Mouse (Mus musculus): ENCODE results near the gene Abcc6. TPM values are rescaled to one million over a fixed set of nuclear protein-coding genes. Genes with fewer than 3 reads are reported as not detected.
"Not testable (repeated sequence)": the region's sequence is repeated elsewhere in the genome, so short reads cannot be mapped to it uniquely, and the experiment has no call there.

Abcc6 gene
- polyA plus RNA-seq, 1 experiment from 2014 or later: 2.4 TPM

DNA sequence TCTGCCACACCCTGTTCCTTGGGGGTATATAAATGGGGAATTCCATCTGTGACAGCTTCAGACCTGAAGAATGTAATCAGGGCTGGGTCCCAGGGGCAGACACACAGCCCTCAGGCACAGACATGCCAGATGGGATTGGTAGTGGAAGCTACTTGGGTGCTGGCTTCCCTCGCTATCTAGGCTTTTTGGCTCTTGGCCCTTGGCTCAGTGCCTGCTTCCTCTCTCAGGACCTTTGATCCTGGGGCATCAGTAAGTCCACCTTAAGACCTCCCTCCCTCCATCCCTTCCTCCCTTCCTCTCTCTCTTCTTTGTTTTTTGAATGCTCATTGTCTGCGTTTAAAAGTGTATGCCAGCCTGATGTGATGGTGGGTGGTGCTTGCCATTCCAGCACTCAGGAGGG is 90.3 kb downstream of the Abcc6 start:
- Histone ChIP-seq H3K36me3 (ENCODE audit: control insufficient read depth, insufficient read depth, low read length) (no peaks in the 10 kb centered on the region), H3K9me3 (ENCODE audit: control insufficient read depth, low read length) (no peaks in the 10 kb centered on the region), H3K9ac (ENCODE audit: low read length) (no peak overlapping the region), H3K27me3 (replicated peaks; ENCODE audit: control insufficient read depth, insufficient read depth, low read length) (no peaks in the 10 kb centered on the region), H3K27ac (ENCODE audit: low read depth) (no peak overlapping the region), H3K4me1 (replicated peaks; ENCODE audit: control insufficient read depth, insufficient read depth, low read length) (no peaks in the 10 kb centered on the region), H3K4me3 (ENCODE audit: low read depth, low read length) (no peak overlapping the region), H3K4me2 (ENCODE audit: low read length) (no peak overlapping the region)
- ATAC-seq (replicated peaks; ENCODE audit: low FRiP score, low TSS enrichment, low read depth) (no peak), DNase-seq (ENCODE audit: low spot score) (no peak)
- WGBS: 41% methylated on average over 2 of the region's 2 CpGs

DNA sequence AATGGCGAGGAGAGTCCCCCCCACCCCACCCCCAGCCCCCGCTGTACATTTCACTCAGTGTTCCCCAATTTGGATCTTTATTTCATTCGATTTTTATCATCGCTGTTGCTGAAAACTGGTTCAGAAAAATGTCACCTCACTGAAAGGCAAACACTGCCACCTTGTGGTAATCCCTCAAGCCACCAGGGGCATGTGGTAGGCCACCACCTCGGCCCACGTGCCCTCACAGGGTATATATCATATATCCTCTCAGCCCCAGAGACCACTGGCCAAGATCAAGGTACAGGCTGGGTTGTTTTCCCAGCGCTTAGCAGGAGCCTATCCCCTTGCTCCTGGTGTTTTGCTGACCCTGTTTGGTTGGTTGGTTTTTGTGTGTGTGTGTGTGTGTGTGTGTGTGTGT is 95.0 kb downstream of the Abcc6 start:
- no peaks in the 10 kb centered on the region for H3K27me3 ChIP-seq (replicated peaks; ENCODE audit: control insufficient read depth, insufficient read depth, low read length)
- WGBS: 28% methylated on average over 7 of the region's 7 CpGs
- no peaks in the 10 kb centered on the region for H3K4me1 ChIP-seq (replicated peaks; ENCODE audit: control insufficient read depth, insufficient read depth, low read length)
- DNase-seq (ENCODE audit: low spot score) (peak; percentile 80), ATAC-seq (replicated peaks; ENCODE audit: low FRiP score, low TSS enrichment, low read depth) (peak; percentile 65; the same call in 1 of the 2 replicates)
- H3K9me3 ChIP-seq (ENCODE audit: control insufficient read depth, low read length): no peaks in the 10 kb centered on the region
- H3K9ac ChIP-seq (ENCODE audit: low read length): no peak overlapping the region
- H3K4me2 ChIP-seq (ENCODE audit: low read length): no peak overlapping the region
- no peak overlapping the region for H3K27ac ChIP-seq (ENCODE audit: low read depth)
- no peaks in the 10 kb centered on the region for H3K36me3 ChIP-seq (ENCODE audit: control insufficient read depth, insufficient read depth, low read length)
- H3K4me3 ChIP-seq (ENCODE audit: low read depth, low read length): no peak overlapping the region

DNA sequence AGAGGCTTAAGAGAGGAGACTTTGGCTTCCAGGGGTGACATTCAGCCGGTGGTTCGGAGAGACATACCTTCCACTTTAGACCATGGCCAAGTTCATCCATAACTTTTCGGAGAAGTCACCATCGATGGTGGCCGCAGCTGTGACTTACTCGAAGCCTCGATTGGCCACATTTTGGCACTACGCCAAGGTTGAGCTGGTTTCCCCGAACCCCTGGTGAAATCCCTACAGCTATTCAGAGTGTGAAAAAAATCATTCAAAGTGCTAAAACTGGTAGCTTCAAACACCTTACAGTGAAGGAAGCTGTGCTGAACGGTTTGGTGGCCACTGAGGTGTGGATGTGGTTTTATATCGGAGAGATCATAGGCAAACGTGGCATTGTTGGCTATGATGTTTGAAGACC is 96.3 kb downstream of the Abcc6 start:
- WGBS: 93% methylated on average over 12 of the region's 12 CpGs
- not testable (repeated sequence) for H3K36me3 ChIP-seq (ENCODE audit: control insufficient read depth, insufficient read depth, low read length); H3K9ac ChIP-seq (ENCODE audit: low read length); ATAC-seq (replicated peaks; ENCODE audit: low FRiP score, low TSS enrichment, low read depth); H3K27ac ChIP-seq (ENCODE audit: low read depth); DNase-seq (ENCODE audit: low spot score); H3K4me2 ChIP-seq (ENCODE audit: low read length); H3K9me3 ChIP-seq (ENCODE audit: control insufficient read depth, low read length); H3K27me3 ChIP-seq (replicated peaks; ENCODE audit: control insufficient read depth, insufficient read depth, low read length); H3K4me3 ChIP-seq (ENCODE audit: low read depth, low read length); H3K4me1 ChIP-seq (replicated peaks; ENCODE audit: control insufficient read depth, insufficient read depth, low read length)

DNA sequence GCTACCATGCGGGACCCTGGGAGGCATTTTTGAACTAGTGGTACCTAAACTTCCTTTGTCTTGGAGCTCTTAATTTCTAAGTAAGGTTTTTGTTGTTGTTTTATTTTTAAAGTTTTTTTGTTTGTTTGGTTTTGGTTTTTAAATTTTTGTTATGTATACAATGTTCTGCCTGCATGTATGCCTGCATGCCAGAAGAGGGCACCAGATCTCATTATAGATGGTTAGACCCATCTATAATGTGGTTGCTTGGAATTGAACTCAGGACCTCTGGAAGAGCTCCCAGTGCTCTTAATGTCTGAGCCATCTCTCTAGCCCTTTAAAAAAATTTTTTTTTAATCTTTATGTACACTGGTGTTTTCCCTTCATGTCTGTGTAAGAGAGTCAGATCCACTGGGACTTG is 100.4 kb downstream of the Abcc6 start:
- no peak overlapping the region for H3K4me3 ChIP-seq (ENCODE audit: low read depth, low read length)
- no peak overlapping the region for H3K4me2 ChIP-seq (ENCODE audit: low read length)
- ATAC-seq (replicated peaks; ENCODE audit: low FRiP score, low TSS enrichment, low read depth) (no peak), DNase-seq (ENCODE audit: low spot score) (no peak)
- WGBS: 89% methylated on average over 1 of the region's 1 CpGs
- no peaks in the 10 kb centered on the region for H3K9me3 ChIP-seq (ENCODE audit: control insufficient read depth, low read length)
- no peak overlapping the region for H3K27ac ChIP-seq (ENCODE audit: low read depth)
- no peaks in the 10 kb centered on the region for H3K4me1 ChIP-seq (replicated peaks; ENCODE audit: control insufficient read depth, insufficient read depth, low read length)
- no peaks in the 10 kb centered on the region for H3K36me3 ChIP-seq (ENCODE audit: control insufficient read depth, insufficient read depth, low read length)
- no peak overlapping the region for H3K9ac ChIP-seq (ENCODE audit: low read length)
- no peaks in the 10 kb centered on the region for H3K27me3 ChIP-seq (replicated peaks; ENCODE audit: control insufficient read depth, insufficient read depth, low read length)

DNA sequence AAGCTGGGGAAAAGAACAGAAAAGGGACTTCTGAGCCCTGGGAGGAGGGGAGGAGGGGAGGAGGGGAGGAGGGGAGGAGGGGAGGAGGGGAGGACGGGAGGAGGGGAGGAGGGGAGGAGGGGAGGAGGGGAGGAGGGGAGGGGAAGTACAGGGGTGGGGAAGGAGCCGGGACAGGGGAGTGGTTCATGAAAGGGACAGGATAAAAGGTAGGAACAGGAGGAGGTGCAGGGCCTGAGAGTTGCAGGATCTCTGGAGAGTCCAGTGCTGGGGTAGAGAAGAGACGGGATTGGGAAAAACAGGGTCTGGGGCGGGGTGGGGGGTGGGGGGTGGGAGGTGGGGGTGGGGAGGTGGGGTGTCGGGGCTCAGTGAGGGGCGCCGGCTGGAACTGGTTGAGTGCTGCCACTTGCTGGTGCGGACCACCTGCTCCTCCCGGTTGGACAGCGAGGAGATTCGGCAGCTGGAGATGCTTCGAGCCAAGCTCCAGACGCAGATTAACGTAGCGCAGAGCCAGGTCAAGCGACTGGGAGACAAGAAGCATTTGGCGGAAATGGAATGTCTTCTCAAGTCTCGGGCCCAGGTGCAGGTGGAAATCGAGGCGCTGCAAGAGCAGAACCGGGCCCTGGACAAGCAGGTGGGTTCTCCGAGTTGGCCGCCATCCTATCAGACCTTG is 101.3 kb downstream of the Abcc6 start:
- Histone ChIP-seq H3K27me3 (replicated peaks; ENCODE audit: control insufficient read depth, insufficient read depth, low read length) (no peaks in the 10 kb centered on the region), H3K4me3 (ENCODE audit: low read depth, low read length) (no peak overlapping the region), H3K4me2 (ENCODE audit: low read length) (no peak overlapping the region; the same call in 1 of the 2 replicates), H3K36me3 (ENCODE audit: control insufficient read depth, insufficient read depth, low read length) (no peaks in the 10 kb centered on the region), H3K9me3 (ENCODE audit: control insufficient read depth, low read length) (no peaks in the 10 kb centered on the region), H3K9ac (ENCODE audit: low read length) (no peak overlapping the region), H3K4me1 (replicated peaks; ENCODE audit: control insufficient read depth, insufficient read depth, low read length) (no peaks in the 10 kb centered on the region; the same call in 1 of the 2 replicates), H3K27ac (ENCODE audit: low read depth) (no peak overlapping the region)
- ATAC-seq (replicated peaks; ENCODE audit: low FRiP score, low TSS enrichment, low read depth): no peak
- 16% methylated on average over 20 of the region's 23 CpGs for WGBS
- no peak for DNase-seq (ENCODE audit: low spot score)

DNA sequence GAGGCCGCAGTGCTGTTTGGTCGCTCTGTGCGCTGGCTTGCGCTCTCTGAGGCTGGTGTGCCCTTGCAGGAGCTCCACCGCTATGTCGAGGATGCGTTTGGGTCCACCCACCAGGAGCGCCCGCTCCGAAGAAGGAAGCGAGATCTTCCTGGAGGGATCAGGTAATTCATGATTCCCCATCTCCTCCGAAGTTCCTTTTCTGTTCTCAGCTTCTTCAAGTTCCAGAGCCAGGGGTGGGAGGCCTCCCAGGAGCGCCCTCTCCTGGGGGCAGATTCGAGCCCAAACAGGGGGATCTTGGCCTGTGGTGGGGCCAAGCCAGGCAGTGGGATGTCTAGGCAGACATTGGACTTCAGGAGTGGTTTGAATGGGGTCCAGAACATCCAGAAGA is 105.7 kb downstream of the Abcc6 start:
- no peaks in the 10 kb centered on the region for H3K36me3 ChIP-seq (ENCODE audit: control insufficient read depth, insufficient read depth, low read length)
- ATAC-seq (replicated peaks; ENCODE audit: low FRiP score, low TSS enrichment, low read depth) (no peak), DNase-seq (ENCODE audit: low spot score) (peak; percentile 61)
- H3K27ac ChIP-seq (ENCODE audit: low read depth): peak overlapping the region; percentile 93; the same call in 1 of the 2 replicates
- H3K4me3 ChIP-seq (ENCODE audit: low read depth, low read length): peak overlapping the region; percentile 41
- H3K4me1 ChIP-seq (replicated peaks; ENCODE audit: control insufficient read depth, insufficient read depth, low read length): peaks cover 32% of the 10 kb centered on the region
- 16% methylated on average over 14 of the region's 14 CpGs for WGBS
- H3K27me3 ChIP-seq (replicated peaks; ENCODE audit: control insufficient read depth, insufficient read depth, low read length): no peaks in the 10 kb centered on the region
- H3K9me3 ChIP-seq (ENCODE audit: control insufficient read depth, low read length): no peaks in the 10 kb centered on the region
- H3K9ac ChIP-seq (ENCODE audit: low read length): peak overlapping the region; percentile 10; the same call in 1 of the 2 replicates
- peak overlapping the region; percentile 57 for H3K4me2 ChIP-seq (ENCODE audit: low read length)

DNA sequence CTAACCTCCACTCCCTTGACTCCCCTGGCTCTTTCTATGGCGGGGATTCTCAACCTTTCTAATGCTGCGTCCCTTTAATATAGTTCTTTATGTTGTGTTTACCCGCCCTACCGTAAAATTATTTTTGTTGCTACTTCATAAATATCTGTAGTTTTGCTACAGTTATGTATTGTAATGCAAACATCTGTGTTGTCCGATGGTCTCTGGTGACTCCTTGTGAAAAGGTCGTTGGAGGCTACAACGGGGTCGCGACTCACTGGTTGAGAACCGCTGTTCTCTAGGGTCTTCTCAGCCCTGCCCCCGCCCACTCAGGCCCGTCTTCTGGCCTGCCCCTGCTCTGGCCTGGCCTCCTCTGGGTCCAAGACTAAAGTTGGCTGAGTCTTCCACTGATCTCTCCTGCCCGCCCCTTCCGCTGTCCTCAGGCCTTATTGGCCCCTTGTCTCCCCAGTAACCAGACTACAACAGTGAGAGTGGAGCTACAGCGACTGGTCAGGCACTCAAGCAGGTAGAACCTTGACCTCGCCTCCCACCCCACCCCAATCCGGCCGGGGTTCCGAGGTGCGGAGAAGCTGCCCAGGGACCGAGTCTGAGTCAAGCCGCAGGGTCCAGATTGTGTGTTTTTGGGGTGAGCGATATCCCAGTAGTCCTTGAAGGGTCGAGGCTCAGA is 106.2 kb downstream of the Abcc6 start, which contains the start of gene Ccdc114:
TSS of gene Ccdc114 (plus strand) at position 311 of the 667 bp plus-strand sequence.
- peak; percentile 61 for ATAC-seq (replicated peaks; ENCODE audit: low FRiP score, low TSS enrichment, low read depth)
- 7% methylated on average over 24 of the region's 24 CpGs for WGBS
- H3K36me3 ChIP-seq (ENCODE audit: control insufficient read depth, insufficient read depth, low read length): peaks cover 2% of the 10 kb centered on the region; the same call in 1 of the 2 replicates

DNA sequence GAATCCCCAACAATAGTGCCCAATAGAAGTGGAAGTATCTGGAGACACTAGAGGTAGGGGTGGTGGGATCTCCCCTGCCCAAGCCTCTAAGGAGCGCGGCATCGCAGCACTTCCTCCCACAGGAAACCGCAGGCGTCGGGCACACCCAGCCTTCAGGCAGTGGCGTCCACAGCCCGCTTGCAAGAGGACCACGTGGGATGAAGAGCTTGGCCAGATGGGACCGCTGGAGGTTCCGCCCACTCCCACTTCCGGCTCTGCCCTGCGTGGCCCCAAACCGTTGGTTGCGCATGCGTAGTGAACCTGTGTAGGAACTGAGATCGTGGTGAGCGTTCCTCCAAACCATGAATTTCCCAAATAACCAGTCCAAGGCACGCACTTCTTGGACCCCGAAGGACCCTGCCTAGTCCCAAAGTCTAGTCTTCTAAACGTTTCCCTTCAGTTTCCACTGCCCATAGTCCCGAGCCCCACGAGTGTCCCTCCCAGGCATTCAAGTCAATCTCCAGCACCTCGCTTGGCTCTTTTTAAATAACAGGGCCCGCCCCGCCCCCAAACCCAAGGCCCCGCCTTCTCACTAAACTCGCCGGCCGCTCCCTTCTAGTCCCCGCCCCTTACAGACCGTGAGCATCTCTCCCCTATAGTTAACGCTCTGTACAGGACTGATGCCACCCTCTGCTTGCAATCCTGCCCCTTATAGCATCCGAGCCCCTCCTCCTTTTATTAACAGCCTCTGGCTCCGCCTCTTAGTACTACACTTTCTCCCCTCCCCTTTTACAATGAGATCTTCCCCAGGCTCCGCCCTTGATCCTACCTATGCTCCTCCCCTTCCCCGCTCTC is 107.0 kb downstream of the Abcc6 start:
- Histone ChIP-seq H3K4me3 (ENCODE audit: low read depth, low read length) (peak overlapping the region; percentile 41), H3K9me3 (ENCODE audit: control insufficient read depth, low read length) (no peaks in the 10 kb centered on the region), H3K9ac (ENCODE audit: low read length) (peak overlapping the region; percentile 35), H3K27me3 (replicated peaks; ENCODE audit: control insufficient read depth, insufficient read depth, low read length) (no peaks in the 10 kb centered on the region), H3K4me1 (replicated peaks; ENCODE audit: control insufficient read depth, insufficient read depth, low read length) (peaks cover 41% of the 10 kb centered on the region), H3K4me2 (ENCODE audit: low read length) (peak overlapping the region; percentile 57), H3K36me3 (ENCODE audit: control insufficient read depth, insufficient read depth, low read length) (peaks cover 6% of the 10 kb centered on the region; the same call in 1 of the 2 replicates), H3K27ac (ENCODE audit: low read depth) (peak overlapping the region; percentile 93)
- peak; percentile 88 for ATAC-seq (replicated peaks; ENCODE audit: low FRiP score, low TSS enrichment, low read depth)
- peak; percentile 96 for DNase-seq (ENCODE audit: low spot score)
- WGBS: under 1% methylated on average over 37 of the region's 37 CpGs

More for the DNA sequence above, 106.2 kb downstream of the Abcc6 start, which contains the start of gene Ccdc114:
- Histone ChIP-seq H3K9me3 (ENCODE audit: control insufficient read depth, low read length) (no peaks in the 10 kb centered on the region), H3K4me2 (ENCODE audit: low read length) (peak within 1 kb of the TSS; percentile 57), H3K27me3 (replicated peaks; ENCODE audit: control insufficient read depth, insufficient read depth, low read length) (no peaks in the 10 kb centered on the region), H3K27ac (ENCODE audit: low read depth) (peak within 1 kb of the TSS; percentile 93), H3K4me1 (replicated peaks; ENCODE audit: control insufficient read depth, insufficient read depth, low read length) (peaks cover 37% of the 10 kb centered on the region), H3K9ac (ENCODE audit: low read length) (peak within 1 kb of the TSS; percentile 35), H3K4me3 (ENCODE audit: low read depth, low read length) (peak within 1 kb of the TSS; percentile 41)
- DNase-seq (ENCODE audit: low spot score): peak; percentile 80

Data from intestine, embryonic 14.5 days (tissue).